Mouse (Mus musculus): ENCODE results near the gene Map3k10. TPM values are rescaled to one million over a fixed set of nuclear protein-coding genes. Genes with fewer than 3 reads are reported as not detected.

Map3k10 gene
- total and polyA plus RNA-seq, 3 experiments, result 7.8 to 16.7 (median 8.2) TPM

DNA sequence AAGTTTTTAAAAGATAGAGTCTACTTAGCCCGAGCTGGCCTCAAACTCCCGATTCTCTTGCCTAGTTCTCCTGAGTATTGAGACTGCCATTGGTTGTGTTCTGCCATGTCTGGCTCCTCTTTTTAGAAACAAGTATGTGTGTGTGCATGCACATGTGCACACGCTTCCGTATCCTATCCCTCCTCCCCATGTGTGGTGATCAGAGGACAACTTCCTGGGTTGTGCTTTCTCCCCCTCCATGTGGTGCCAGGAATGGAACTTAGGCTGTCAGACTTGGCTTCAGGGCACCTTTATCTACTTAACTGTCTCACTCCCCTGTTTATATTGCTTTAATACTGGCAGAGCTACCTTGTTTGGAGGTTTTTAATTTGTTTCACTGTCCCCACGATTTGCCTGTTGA is 10.8 kb upstream of the Map3k10 start:
- Histone ChIP-seq H3K9me3 (replicated peaks; ENCODE audit: low read length) (no peaks in the 10 kb centered on the region), H3K27me3 (replicated peaks) (no peaks in the 10 kb centered on the region), H3K79me2 (replicated peaks; ENCODE audit: control insufficient read depth, extremely low read depth, insufficient read depth, poor library complexity, severe bottlenecking) (no peaks in the 10 kb centered on the region), H3K4me2 (ENCODE audit: insufficient read depth, low read depth, poor library complexity, severe bottlenecking) (peak overlapping the region; percentile 95), H3K4me1 (ENCODE audit: control insufficient read depth in 1 of 2, insufficient read depth in 2 of 2) (peaks cover 8 to 18% of the 10 kb centered on the region in 2 experiments; a peak in 3 of 4 replicates), H3K4me3 (replicated peaks in 1 of 3; ENCODE audit: low read depth in 2 of 3, low read length in 2 of 3, poor library complexity in 1 of 3) (peak overlapping the region in 2 of 3 experiments; percentile 6 to 35), H3K36me3 (replicated peaks in 1 of 2; ENCODE audit: control insufficient read depth in 1 of 2, insufficient read depth in 1 of 2, low read length in 1 of 2) (peaks cover 0 to 7% of the 10 kb centered on the region in 2 experiments), H3K9ac (ENCODE audit: insufficient read depth, low read depth) (peak overlapping the region; percentile 51; the same call in 1 of the 2 replicates), H3K27ac (ENCODE audit: insufficient read depth, low read depth) (no peak overlapping the region)
- TF ChIP-seq JUND (conservative IDR thresholded peaks at IDR 0.05; ENCODE audit: low read depth, low read length) (no peak), GABPA (IDR thresholded peaks at IDR 0.05; ENCODE audit: insufficient replicate concordance, low read depth, low read length) (no peak), TBP (conservative IDR thresholded peaks at IDR 0.05; ENCODE audit: low read depth, low read length) (no peak; the same call in 1 of the 2 replicates), RCOR1 (conservative IDR thresholded peaks at IDR 0.05; ENCODE audit: low read depth, low read length) (no peak), USF2 (conservative IDR thresholded peaks at IDR 0.05; ENCODE audit: low read depth, low read length) (no peak), MAX (IDR thresholded peaks at IDR 0.05; ENCODE audit: low read length) (peak; percentile 94), NELFE (IDR thresholded peaks at IDR 0.05; ENCODE audit: low read depth, low read length) (0 out of 2 replicates have a peak, but pooled peaks have one; percentile 27), ELF1 (IDR thresholded peaks at IDR 0.05; ENCODE audit: low read depth, low read length) (peak; percentile 67), TCF12 (IDR thresholded peaks at IDR 0.05; ENCODE audit: low read depth, low read length) (no peak), KAT2A (IDR thresholded peaks at IDR 0.05; ENCODE audit: insufficient replicate concordance, low read length) (no peak), MYC (IDR thresholded peaks at IDR 0.05; ENCODE audit: low read depth, low read length) (peak; percentile 95), HCFC1 (IDR thresholded peaks at IDR 0.05; ENCODE audit: low read depth, low read length) (no peak; the same call in 1 of the 2 replicates), MEF2A (IDR thresholded peaks at IDR 0.05; ENCODE audit: borderline replicate concordance, low read depth, low read length) (0 out of 2 replicates have a peak, but pooled peaks have one; percentile 8), RAD21 (IDR thresholded peaks at IDR 0.05; ENCODE audit: low read depth, low read length) (no peak), PAX5 (IDR thresholded peaks at IDR 0.05; ENCODE audit: low read length) (no peak), ETS1 (conservative IDR thresholded peaks at IDR 0.05; ENCODE audit: low read depth, low read length) (0 out of 2 replicates have a peak, but pooled peaks have one; percentile 12), E2F4 (IDR thresholded peaks at IDR 0.05; ENCODE audit: insufficient replicate concordance, low read depth, low read length) (no peak), JUN (IDR thresholded peaks at IDR 0.05; ENCODE audit: insufficient read depth, low read depth, low read length) (no peak), USF1 (IDR thresholded peaks at IDR 0.05; ENCODE audit: low read depth, low read length) (no peak), BHLHE40 (IDR thresholded peaks at IDR 0.05; ENCODE audit: low read depth, low read length) (peak; percentile 46; the same call in 1 of the 2 replicates), POLR2A (IDR thresholded peaks at IDR 0.05; ENCODE audit: low read depth, low read length) (no peak; the same call in 1 of the 2 replicates), EP300 (IDR thresholded peaks at IDR 0.05; ENCODE audit: low read length) (no peak), MXI1 (IDR thresholded peaks at IDR 0.05; ENCODE audit: low read depth, low read length) (0 out of 2 replicates have a peak, but pooled peaks have one; percentile 78)
- dilution Hi-C loops (cut with MboI; ENCODE audit: extremely low pct_ligation_motif_present, extremely low pct_unique_long_range_greater_than_20kb, low sequenced_read_pairs), result no loop called here
- peak; percentile 51 for DNase-seq (ENCODE audit: extremely low read depth)
- in situ Hi-C loops (cut with MboI; ENCODE audit: low pct_ligation_motif_present, low pct_unique_long_range_greater_than_20kb, low sequenced_read_pairs), result no loop called here
